Mouse (Mus musculus) thymus, adult 2 months (tissue): ENCODE results near the gene Lpin2.

Experiments used
- CTCF ChIP-seq: fragments of 200-500 bp; IDR thresholded peaks from 2 replicates; pipeline ENCODE4 v1.5.1; 2012; ENCODE audit warnings: mild to moderate bottlenecking, control low read depth, low read length, moderate library complexity, borderline replicate concordance; ENCODE audit not compliant: control insufficient read depth, poor library complexity, insufficient read depth; ENCODE audit errors: extremely low read depth
- POLR2A ChIP-seq: fragments of 200-500 bp; IDR thresholded peaks from 2 replicates; pipeline ENCODE4 v1.6.1; 2012; ENCODE audit warnings: mild to moderate bottlenecking, low read length, control low read depth, moderate library complexity; ENCODE audit not compliant: control insufficient read depth, poor library complexity, insufficient read depth; ENCODE audit errors: extremely low read depth

DNA sequence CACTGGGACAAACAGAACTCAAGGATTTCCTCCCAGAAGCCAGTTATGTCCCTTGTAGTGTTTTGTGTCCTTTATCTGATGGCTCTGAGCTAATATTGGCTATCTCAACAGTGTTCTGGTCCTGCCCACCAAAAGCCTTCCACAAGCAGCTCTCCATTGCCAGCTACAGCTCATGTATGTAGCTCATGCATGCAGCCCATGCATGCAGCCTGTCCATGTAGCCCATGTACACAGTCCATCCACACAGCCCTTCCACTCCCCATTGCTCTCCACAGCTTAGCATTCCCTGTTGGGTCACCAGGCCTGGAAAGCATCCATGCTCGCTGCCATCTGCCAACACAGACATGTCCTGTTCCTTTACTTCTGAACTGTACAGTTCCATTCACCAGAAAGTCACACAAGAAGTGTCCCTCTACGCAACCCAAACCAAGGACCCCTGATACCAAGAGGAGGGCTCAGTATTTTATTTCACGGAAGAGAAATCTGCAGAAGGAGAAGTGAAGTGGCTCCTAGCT lies 47.9 kb upstream of the Lpin2 start:
- TF ChIP-seq CTCF (no peak), POLR2A (no peak)
